Mouse (Mus musculus): ENCODE data around the gene Syt5. TPM values are rescaled to one million over a fixed set of nuclear protein-coding genes. Genes with fewer than 3 reads are reported as not detected.

Syt5 gene
- polyA plus RNA-seq, 1 experiment from 2014 or later, result 0.78 TPM

- Histone ChIP-seq H3K4me1 (ENCODE audit: control insufficient read depth in 2 of 2, insufficient read depth in 2 of 2, low read length in 2 of 2) (peaks cover 30 to 42% of the 10 kb centered on the region in 2 experiments), H3K36me3 (ENCODE audit: control insufficient read depth, insufficient read depth, low read length) (peaks cover 63% of the 10 kb centered on the region), H3K27ac (replicated peaks in 1 of 2; ENCODE audit: control insufficient read depth in 1 of 2, insufficient read depth in 1 of 2, low read depth in 2 of 2, low read length in 2 of 2) (no peak overlapping the region)
Measured at GRCm38 (mm10) chr7:4497271-4497903, 50.0 kb downstream of the Syt5 start.

DNA sequence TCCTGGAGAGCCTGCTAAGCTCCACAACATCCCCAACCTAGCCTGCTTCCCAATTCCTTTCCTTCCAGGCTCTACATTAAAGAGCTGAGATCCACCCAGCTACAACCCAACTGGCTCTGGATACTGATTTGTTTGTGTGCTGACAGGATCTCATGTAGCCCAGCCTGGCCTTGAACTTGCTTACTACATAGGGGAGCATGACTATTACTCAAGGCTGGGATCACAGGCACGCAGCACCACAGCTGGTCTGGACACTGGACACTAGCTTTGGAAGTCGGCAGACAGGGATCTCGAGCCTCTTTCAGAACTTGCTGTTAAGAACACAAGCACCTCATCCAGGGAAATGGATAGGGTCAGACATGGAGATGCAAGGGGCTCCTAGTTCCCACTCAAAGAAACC is 50.9 kb downstream of the Syt5 start:
- no peak overlapping the region for H3K4me2 ChIP-seq (ENCODE audit: low read length)
- peaks cover 69% of the 10 kb centered on the region for H3K36me3 ChIP-seq (ENCODE audit: control insufficient read depth, insufficient read depth, low read length)
- no peaks in the 10 kb centered on the region for H3K27me3 ChIP-seq (ENCODE audit: control insufficient read depth, insufficient read depth, low read length)
- no peak overlapping the region for H3K9ac ChIP-seq (ENCODE audit: low read length)
- WGBS, result 94% methylated on average over 3 of the region's 3 CpGs
- no peak overlapping the region for H3K4me3 ChIP-seq (ENCODE audit: control insufficient read depth in 1 of 2, insufficient read depth in 1 of 2, low read depth in 1 of 2, low read length in 2 of 2)
- ATAC-seq (ENCODE audit: insufficient number of reproducible peaks, insufficient read depth, low FRiP score, low read depth), result no peak
- H3K9me3 ChIP-seq (ENCODE audit: control insufficient read depth, low read length), result no peaks in the 10 kb centered on the region
- H3K27ac ChIP-seq (replicated peaks in 1 of 2; ENCODE audit: control insufficient read depth in 1 of 2, insufficient read depth in 1 of 2, low read depth in 2 of 2, low read length in 2 of 2), result no peak overlapping the region
- peaks cover 34 to 52% of the 10 kb centered on the region in 2 experiments for H3K4me1 ChIP-seq (ENCODE audit: control insufficient read depth in 2 of 2, insufficient read depth in 2 of 2, low read length in 2 of 2)

More at GRCm38 (mm10) chr7:4497271-4497903, 50.0 kb downstream of the Syt5 start:
- WGBS, result 85% methylated on average over 9 of the region's 9 CpGs
- Histone ChIP-seq H3K27me3 (ENCODE audit: control insufficient read depth, insufficient read depth, low read length) (no peaks in the 10 kb centered on the region), H3K9ac (ENCODE audit: low read length) (0 out of 2 replicates have a peak overlapping the region, but pooled peaks have one; percentile 96), H3K4me3 (ENCODE audit: control insufficient read depth in 1 of 2, insufficient read depth in 1 of 2, low read depth in 1 of 2, low read length in 2 of 2) (no peak overlapping the region), H3K4me2 (ENCODE audit: low read length) (peak overlapping the region; percentile 90; the same call in 1 of the 2 replicates), H3K9me3 (ENCODE audit: control insufficient read depth, low read length) (no peaks in the 10 kb centered on the region)
- ATAC-seq (ENCODE audit: insufficient number of reproducible peaks, insufficient read depth, low FRiP score, low read depth), result no peak

DNA sequence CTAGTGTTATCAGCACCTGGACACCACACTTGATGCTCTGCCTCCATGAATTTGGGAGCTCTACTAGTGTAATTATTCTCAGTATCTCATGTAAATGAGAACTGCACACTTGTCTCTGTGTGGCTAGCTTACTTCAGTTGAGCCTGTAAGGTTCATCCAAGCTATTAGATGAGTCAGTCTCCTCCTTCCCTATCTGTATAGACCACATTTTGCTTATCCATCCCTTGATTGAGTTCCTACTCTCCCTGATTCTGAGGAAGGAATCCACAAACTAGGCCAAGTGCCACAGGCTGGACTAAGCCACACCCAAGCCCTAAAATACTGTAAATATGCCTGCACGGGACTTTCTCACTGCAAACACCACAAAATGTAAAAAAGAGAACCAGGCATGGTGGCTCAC is 53.4 kb downstream of the Syt5 start:
- Histone ChIP-seq H3K4me1 (ENCODE audit: control insufficient read depth in 2 of 2, insufficient read depth in 2 of 2, low read length in 2 of 2) (peaks cover 31 to 39% of the 10 kb centered on the region in 2 experiments), H3K4me3 (ENCODE audit: control insufficient read depth in 1 of 2, insufficient read depth in 1 of 2, low read depth in 1 of 2, low read length in 2 of 2) (no peak overlapping the region), H3K9ac (ENCODE audit: low read length) (no peak overlapping the region; the same call in 1 of the 2 replicates), H3K36me3 (ENCODE audit: control insufficient read depth, insufficient read depth, low read length) (peaks cover 74% of the 10 kb centered on the region), H3K9me3 (ENCODE audit: control insufficient read depth, low read length) (no peaks in the 10 kb centered on the region), H3K27me3 (ENCODE audit: control insufficient read depth, insufficient read depth, low read length) (no peaks in the 10 kb centered on the region), H3K4me2 (ENCODE audit: low read length) (no peak overlapping the region), H3K27ac (replicated peaks in 1 of 2; ENCODE audit: control insufficient read depth in 1 of 2, insufficient read depth in 1 of 2, low read depth in 2 of 2, low read length in 2 of 2) (no peak overlapping the region)
- 70% methylated on average over 1 of the region's 1 CpGs for WGBS
- ATAC-seq (ENCODE audit: insufficient number of reproducible peaks, insufficient read depth, low FRiP score, low read depth), result no peak

GRCm38 (mm10) chr7:4492284-4493224 is 54.8 kb downstream of the Syt5 start:
- 68% methylated on average over 13 of the region's 13 CpGs for WGBS
- Histone ChIP-seq H3K36me3 (ENCODE audit: control insufficient read depth, insufficient read depth, low read length) (peaks cover 82% of the 10 kb centered on the region), H3K9me3 (ENCODE audit: control insufficient read depth, low read length) (no peaks in the 10 kb centered on the region), H3K27me3 (ENCODE audit: control insufficient read depth, insufficient read depth, low read length) (no peaks in the 10 kb centered on the region), H3K9ac (ENCODE audit: low read length) (peak overlapping the region; percentile 14; the same call in 1 of the 2 replicates), H3K27ac (replicated peaks in 1 of 2; ENCODE audit: control insufficient read depth in 1 of 2, insufficient read depth in 1 of 2, low read depth in 2 of 2, low read length in 2 of 2) (peak overlapping the region; percentile 82 to 83), H3K4me2 (ENCODE audit: low read length) (no peak overlapping the region), H3K4me3 (ENCODE audit: control insufficient read depth in 1 of 2, insufficient read depth in 1 of 2, low read depth in 1 of 2, low read length in 2 of 2) (no peak overlapping the region), H3K4me1 (ENCODE audit: control insufficient read depth in 2 of 2, insufficient read depth in 2 of 2, low read length in 2 of 2) (peaks cover 18 to 25% of the 10 kb centered on the region in 2 experiments)
- no peak for ATAC-seq (ENCODE audit: insufficient number of reproducible peaks, insufficient read depth, low FRiP score, low read depth)

- no peak overlapping the region for H3K4me2 ChIP-seq (ENCODE audit: low read length)
- no peaks in the 10 kb centered on the region for H3K9me3 ChIP-seq (ENCODE audit: control insufficient read depth, low read length)
- no peak overlapping the region for H3K9ac ChIP-seq (ENCODE audit: low read length)
- H3K27ac ChIP-seq (replicated peaks in 1 of 2; ENCODE audit: control insufficient read depth in 1 of 2, insufficient read depth in 1 of 2, low read depth in 2 of 2, low read length in 2 of 2), result peak overlapping the region; percentile 82 to 83
- peak; percentile 67 for ATAC-seq (ENCODE audit: insufficient number of reproducible peaks, insufficient read depth, low FRiP score, low read depth)
- H3K4me1 ChIP-seq (ENCODE audit: control insufficient read depth in 2 of 2, insufficient read depth in 2 of 2, low read length in 2 of 2), result peaks cover 14 to 21% of the 10 kb centered on the region in 2 experiments
- 67% methylated on average over 6 of the region's 6 CpGs for WGBS
- no peak overlapping the region for H3K4me3 ChIP-seq (ENCODE audit: control insufficient read depth in 1 of 2, insufficient read depth in 1 of 2, low read depth in 1 of 2, low read length in 2 of 2)
- H3K27me3 ChIP-seq (ENCODE audit: control insufficient read depth, insufficient read depth, low read length), result no peaks in the 10 kb centered on the region
- peaks cover 81% of the 10 kb centered on the region for H3K36me3 ChIP-seq (ENCODE audit: control insufficient read depth, insufficient read depth, low read length)
Measured at GRCm38 (mm10) chr7:4491308-4491707, 56.0 kb downstream of the Syt5 start.

Small RNA genes lying within 50 kb of the gene (microRNA-seq; reads per million reads assigned to microRNA genes)
- not detected for gene Gm23577

Other genes with a start within 250 kb of the Syt5 start
- not detected in 2 replicates for gene Ncr1, start 209.8 kb downstream of the Syt5 start, polyA plus RNA-seq (2014; fragmentation: Nextera tagmentation; extraction: Ambion mirVana)
- gene Gp6, start 149.8 kb downstream of the Syt5 start, polyA plus RNA-seq (2014; fragmentation: Nextera tagmentation; extraction: Ambion mirVana), result 0.22 and 0.34 TPM in 2 replicates
- gene Rdh13, start 101.9 kb downstream of the Syt5 start, polyA plus RNA-seq (2014; fragmentation: Nextera tagmentation; extraction: Ambion mirVana), result 29.5 and 30.7 TPM in 2 replicates
- 2.1 and 4.7 TPM in 2 replicates for gene Eps8l1, start 86.9 kb downstream of the Syt5 start, polyA plus RNA-seq (2014; fragmentation: Nextera tagmentation; extraction: Ambion mirVana)
- gene Ppp1r12c, start 45.9 kb downstream of the Syt5 start, polyA plus RNA-seq (2014; fragmentation: Nextera tagmentation; extraction: Ambion mirVana), result 41.7 and 47.7 TPM in 2 replicates
- gene Tnnt1, start 31.2 kb downstream of the Syt5 start, polyA plus RNA-seq (2014; fragmentation: Nextera tagmentation; extraction: Ambion mirVana), result 479 and 551 TPM in 2 replicates
- gene Tnni3, start 23.3 kb downstream of the Syt5 start, polyA plus RNA-seq (2014; fragmentation: Nextera tagmentation; extraction: Ambion mirVana), result 2,958 and 3,056 TPM in 2 replicates
- 0.15 and 0.51 TPM in 2 replicates for gene Dnaaf3, start 15.1 kb downstream of the Syt5 start, polyA plus RNA-seq (2014; fragmentation: Nextera tagmentation; extraction: Ambion mirVana)
- not detected in 2 replicates for gene Ptprh, start 56.5 kb upstream of the Syt5 start, polyA plus RNA-seq (2014; fragmentation: Nextera tagmentation; extraction: Ambion mirVana)
- 1.2 and 1.6 TPM in 2 replicates for gene Tmem86b, start 83.9 kb upstream of the Syt5 start, polyA plus RNA-seq (2014; fragmentation: Nextera tagmentation; extraction: Ambion mirVana)
- gene Ppp6r1, start 111.5 kb upstream of the Syt5 start, polyA plus RNA-seq (2014; fragmentation: Nextera tagmentation; extraction: Ambion mirVana), result 7.1 and 8.1 TPM in 2 replicates
- 65.4 TPM in 2 replicates for gene Hspbp1, start 137.5 kb upstream of the Syt5 start, polyA plus RNA-seq (2014; fragmentation: Nextera tagmentation; extraction: Ambion mirVana)
- gene Brsk1, start 143.1 kb upstream of the Syt5 start, polyA plus RNA-seq (2014; fragmentation: Nextera tagmentation; extraction: Ambion mirVana), result 1.3 and 1.4 TPM in 2 replicates
- gene Tmem150b, start 177.7 kb upstream of the Syt5 start, polyA plus RNA-seq (2014; fragmentation: Nextera tagmentation; extraction: Ambion mirVana), result 0.08 TPM in 1 of 2 replicates, not detected in the other
- 47.5 and 47.6 TPM in 2 replicates for gene Kmt5c, start 192.6 kb upstream of the Syt5 start, polyA plus RNA-seq (2014; fragmentation: Nextera tagmentation; extraction: Ambion mirVana)
- gene Cox6b2, start 205.6 kb upstream of the Syt5 start, polyA plus RNA-seq (2014; fragmentation: Nextera tagmentation; extraction: Ambion mirVana), result 30.4 and 30.6 TPM in 2 replicates
- not detected in 2 replicates for gene Fam71e2, start 223.8 kb upstream of the Syt5 start, polyA plus RNA-seq (2014; fragmentation: Nextera tagmentation; extraction: Ambion mirVana)
- not detected in 2 replicates for gene Il11, start 235.3 kb upstream of the Syt5 start, polyA plus RNA-seq (2014; fragmentation: Nextera tagmentation; extraction: Ambion mirVana)
- gene Tmem190, start 235.4 kb upstream of the Syt5 start, polyA plus RNA-seq (2014; fragmentation: Nextera tagmentation; extraction: Ambion mirVana), result not detected in 2 replicates
- gene Tmem238, start 242.1 kb upstream of the Syt5 start, polyA plus RNA-seq (2014; fragmentation: Nextera tagmentation; extraction: Ambion mirVana), result 3.0 and 3.7 TPM in 2 replicates
- gene Rpl28, start 245.3 kb upstream of the Syt5 start, polyA plus RNA-seq (2014; fragmentation: Nextera tagmentation; extraction: Ambion mirVana), result 179 and 188 TPM in 2 replicates